Mouse (Mus musculus): ENCODE measurements around the gene Mlxipl. TPM values are rescaled to one million over a fixed set of nuclear protein-coding genes. Genes with fewer than 3 reads are reported as not detected.

Gene Mlxipl
- total and polyA plus RNA-seq, 3 experiments = not detected

DNA sequence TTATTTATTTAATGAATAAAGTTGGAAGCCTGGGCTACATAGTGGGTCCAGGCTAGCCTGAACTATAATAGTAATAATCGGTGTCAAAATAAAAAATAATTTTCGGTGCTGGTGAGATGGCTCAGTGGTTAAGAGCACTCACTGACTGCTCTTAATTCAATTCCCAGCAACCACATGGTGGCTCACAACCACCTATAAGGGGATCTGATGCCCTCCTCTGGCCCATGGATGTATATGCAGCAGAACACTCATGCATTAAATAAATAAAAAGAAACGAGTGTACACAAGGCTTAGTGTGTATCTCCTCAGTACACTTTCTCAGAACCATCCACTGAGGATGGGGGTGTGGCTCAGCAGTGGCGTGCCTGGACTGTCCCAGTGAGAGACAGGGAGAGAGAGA lies 31.1 kb downstream of the Mlxipl start (continued):
- TF ChIP-seq ZKSCAN1 (IDR thresholded peaks at IDR 0.05; ENCODE audit: low read depth, low read length) = no peak
- no peak for TF ChIP-seq MXI1 (IDR thresholded peaks at IDR 0.05; ENCODE audit: low read depth, low read length)

DNA sequence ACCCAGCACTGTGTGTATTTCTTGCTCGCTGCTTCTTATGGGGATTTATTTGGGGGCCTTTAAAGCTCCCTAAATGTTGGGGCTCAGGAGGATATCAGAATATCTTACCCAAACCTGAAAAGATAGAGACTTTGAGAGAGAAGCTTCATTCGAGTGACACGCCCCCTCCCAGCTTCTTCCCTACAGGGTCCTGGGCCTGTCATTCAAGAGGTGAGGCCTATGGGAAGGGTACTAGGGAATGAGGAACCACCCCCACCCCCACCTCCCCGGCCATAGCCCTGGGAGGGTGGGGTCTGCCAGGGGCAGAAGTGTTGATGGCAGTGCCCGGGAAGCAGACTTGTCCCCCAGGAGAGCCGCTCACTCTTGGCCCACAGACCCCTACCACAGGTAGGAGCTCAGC lies 36.4 kb downstream of the Mlxipl start:
- Histone ChIP-seq H3K9me3 (replicated peaks; ENCODE audit: insufficient read depth, low read length) (no peaks in the 10 kb centered on the region), H3K27ac (ENCODE audit: control insufficient read depth, low read depth, low read length) (no peak overlapping the region), H3K36me3 (ENCODE audit: control insufficient read depth in 1 of 2, insufficient read depth in 2 of 2, low read length in 2 of 2) (no peaks in the 10 kb centered on the region), H3K4me1 (ENCODE audit: control insufficient read depth in 1 of 2, insufficient read depth in 2 of 2, low read length in 2 of 2) (no peaks in the 10 kb centered on the region), H3K79me2 (ENCODE audit: control insufficient read depth, insufficient read depth, low read length, poor library complexity) (no peaks in the 10 kb centered on the region), H3K4me3 (ENCODE audit: control insufficient read depth in 1 of 2, insufficient read depth in 1 of 2, low read depth in 2 of 2, low read length in 2 of 2) (no peak overlapping the region), H3K9ac (ENCODE audit: control insufficient read depth, low read depth, low read length, poor library complexity, severe bottlenecking) (no peak overlapping the region), H3K27me3 (ENCODE audit: control insufficient read depth in 1 of 2, insufficient read depth in 2 of 2, low read length in 2 of 2) (peaks cover 0 to 4% of the 10 kb centered on the region in 2 experiments; a peak in 3 of 4 replicates)
- TF ChIP-seq EP300 (IDR thresholded peaks at IDR 0.05; ENCODE audit: low read depth in 1 of 2, low read length in 2 of 2) (no peak), POLR2AphosphoS5 (IDR thresholded peaks at IDR 0.05; ENCODE audit: borderline replicate concordance, low read depth, low read length) (no peak), MAX (IDR thresholded peaks at IDR 0.05; ENCODE audit: low read length) (no peak), USF2 (IDR thresholded peaks at IDR 0.05; ENCODE audit: borderline replicate concordance in 1 of 2, insufficient read depth in 1 of 2, low read depth in 1 of 2, low read length in 2 of 2) (no peak), MAFK (IDR thresholded peaks at IDR 0.05; ENCODE audit: borderline replicate concordance, low read depth, low read length) (no peak), SMC3 (IDR thresholded peaks at IDR 0.05; ENCODE audit: low read depth, low read length) (no peak), ELF1 (IDR thresholded peaks at IDR 0.05; ENCODE audit: low read depth, low read length) (no peak), USF1 (IDR thresholded peaks at IDR 0.05; ENCODE audit: low read depth, low read length) (no peak), CHD2 (IDR thresholded peaks at IDR 0.05; ENCODE audit: low read length) (no peak), MEF2A (IDR thresholded peaks at IDR 0.05; ENCODE audit: extremely low read depth, insufficient replicate concordance, low read depth, low read length, poor library complexity, severe bottlenecking) (no peak), GABPA (IDR thresholded peaks at IDR 0.05; ENCODE audit: low read depth, low read length) (no peak), ZNF384 (IDR thresholded peaks at IDR 0.05; ENCODE audit: low read depth, low read length) (no peak), ZC3H11A (IDR thresholded peaks at IDR 0.05; ENCODE audit: low read depth, low read length) (no peak), TBP (IDR thresholded peaks at IDR 0.05; ENCODE audit: low read depth, low read length) (no peak), NRF1 (IDR thresholded peaks at IDR 0.05; ENCODE audit: insufficient read depth, low read depth, low read length, poor library complexity, severe bottlenecking) (no peak), TCF12 (IDR thresholded peaks at IDR 0.05; ENCODE audit: low read depth, low read length) (no peak)
- peak; percentile 34 for DNase-seq (ENCODE audit: low read depth, low spot score)

DNA sequence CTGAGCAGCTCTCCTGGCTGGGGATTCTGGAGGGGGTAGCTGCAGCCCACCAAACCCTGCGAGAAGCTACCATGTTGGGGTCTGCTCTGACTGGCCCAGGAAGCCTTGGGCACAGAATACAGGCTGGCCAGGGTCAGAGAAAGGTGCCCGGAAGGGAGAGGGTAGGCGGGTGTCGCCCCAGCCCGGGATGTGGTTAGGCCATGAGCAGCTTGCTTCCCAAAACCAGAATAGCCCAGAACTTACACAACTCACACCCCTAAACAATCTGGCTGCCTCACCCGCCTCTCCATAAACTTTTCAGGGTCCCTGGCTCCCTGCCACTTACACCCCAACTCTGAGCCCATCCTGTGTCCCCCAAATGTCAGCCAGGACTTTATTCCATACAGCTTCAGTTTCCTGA lies 38.0 kb downstream of the Mlxipl start:
- Histone ChIP-seq H3K9ac (ENCODE audit: control insufficient read depth, low read depth, low read length, poor library complexity, severe bottlenecking) (no peak overlapping the region), H3K27ac (ENCODE audit: control insufficient read depth, low read depth, low read length) (no peak overlapping the region), H3K9me3 (replicated peaks; ENCODE audit: insufficient read depth, low read length) (no peaks in the 10 kb centered on the region), H3K27me3 (ENCODE audit: control insufficient read depth in 1 of 2, insufficient read depth in 2 of 2, low read length in 2 of 2) (no peaks in the 10 kb centered on the region; a peak in 3 of 4 replicates), H3K36me3 (ENCODE audit: control insufficient read depth in 1 of 2, insufficient read depth in 2 of 2, low read length in 2 of 2) (no peaks in the 10 kb centered on the region), H3K79me2 (ENCODE audit: control insufficient read depth, insufficient read depth, low read length, poor library complexity) (no peaks in the 10 kb centered on the region), H3K4me1 (ENCODE audit: control insufficient read depth in 1 of 2, insufficient read depth in 2 of 2, low read length in 2 of 2) (no peaks in the 10 kb centered on the region), H3K4me3 (ENCODE audit: control insufficient read depth in 1 of 2, insufficient read depth in 1 of 2, low read depth in 2 of 2, low read length in 2 of 2) (no peak overlapping the region)
- DNase-seq (ENCODE audit: low read depth, low spot score) = no peak
- TF ChIP-seq SIN3A (IDR thresholded peaks at IDR 0.05; ENCODE audit: low read length) (no peak), UBTF (IDR thresholded peaks at IDR 0.05; ENCODE audit: borderline replicate concordance, insufficient read depth, low read depth, low read length) (no peak), ZC3H11A (IDR thresholded peaks at IDR 0.05; ENCODE audit: low read depth, low read length) (no peak), JUND (IDR thresholded peaks at IDR 0.05; ENCODE audit: low read depth, low read length) (no peak), MYC (IDR thresholded peaks at IDR 0.05; ENCODE audit: low read depth, low read length) (no peak), GATA1 (IDR thresholded peaks at IDR 0.05; ENCODE audit: low read depth, low read length) (no peak), KAT2A (conservative IDR thresholded peaks at IDR 0.05; ENCODE audit: low read depth, low read length) (no peak), MAFK (IDR thresholded peaks at IDR 0.05; ENCODE audit: borderline replicate concordance, low read depth, low read length) (no peak), ZKSCAN1 (IDR thresholded peaks at IDR 0.05; ENCODE audit: low read depth, low read length) (no peak), E2F4 (IDR thresholded peaks at IDR 0.05; ENCODE audit: borderline replicate concordance, low read depth, low read length) (no peak)
